Mouse (Mus musculus) stomach, embryonic 16.5 days (tissue): ENCODE data around the gene Cracr2a. TPM values are rescaled to one million over a fixed set of nuclear protein-coding genes. Genes with fewer than 3 reads are reported as not detected.

Experiments
- ATAC-seq: fragments of 200-750 bp; cut with Nextera tagmentation; 2 replicates; pipeline ENCODE4 v1.8.0; 2017; ENCODE audit warnings: moderate number of reproducible peaks, moderate TSS enrichment; ENCODE audit not compliant: insufficient read depth, low FRiP score
- H3K27ac ChIP-seq: fragments of 300-500 bp; sonication (generic); 2 replicates; pipeline ENCODE4 v1.5.1; 2014; ENCODE audit warnings: low read length
- H3K27me3 ChIP-seq: fragments of 300-500 bp; sonication (generic); 2 replicates; pipeline ENCODE4 v1.6.1; 2014; ENCODE audit warnings: low read length, control low read depth, mixed read lengths; ENCODE audit not compliant: control insufficient read depth, insufficient read depth
- H3K36me3 ChIP-seq: fragments of 300-500 bp; sonication (generic); 2 replicates; pipeline ENCODE4 v1.6.1; 2014; ENCODE audit warnings: low read length; ENCODE audit not compliant: control insufficient read depth, insufficient read depth
- H3K4me1 ChIP-seq: fragments of 300-500 bp; sonication (generic); 2 replicates; pipeline ENCODE4 v1.6.1; 2014; ENCODE audit warnings: low read length, control low read depth, mixed read lengths; ENCODE audit not compliant: control insufficient read depth, insufficient read depth
- H3K4me2 ChIP-seq: fragments of 300-500 bp; sonication (generic); 2 replicates; pipeline ENCODE4 v1.6.1; 2014; ENCODE audit warnings: low read depth, low read length, mixed read lengths
- H3K4me3 ChIP-seq: fragments of 300-500 bp; sonication (generic); replicated peaks from 2 replicates; pipeline ENCODE4 v1.5.1; 2014; ENCODE audit warnings: mild to moderate bottlenecking, low read length
- H3K9ac ChIP-seq: fragments of 300-500 bp; sonication (generic); 2 replicates; pipeline ENCODE4 v1.6.1; 2014; ENCODE audit warnings: low read length
- H3K9me3 ChIP-seq: fragments of 300-500 bp; sonication (generic); replicated peaks from 2 replicates; pipeline ENCODE4 v1.6.1; 2016; ENCODE audit warnings: low read length, control low read depth; ENCODE audit not compliant: control insufficient read depth
- WGBS: fragments of 180-500 bp; shearing (Covaris S2); extraction: QIAGEN DNeasy Blood & Tissue Kit; methylation state at CpG from one replicate; pipeline ENCODE4 v1.1.7; 2014; 5-methylcytosine and 5-hydroxymethylcytosine counted together
- polyA plus RNA-seq: library from polyadenylated mRNA; unstranded; fragments of >200 nt; fragmentation: Nextera tagmentation; extraction: Ambion mirVana; gene quantifications from 2 replicates; pipeline ENCODE4 v1.2.1, GENCODE M21; 2015

Cracr2a gene
- polyA plus RNA-seq, 1 experiment from 2014 or later = 3.1 TPM

DNA sequence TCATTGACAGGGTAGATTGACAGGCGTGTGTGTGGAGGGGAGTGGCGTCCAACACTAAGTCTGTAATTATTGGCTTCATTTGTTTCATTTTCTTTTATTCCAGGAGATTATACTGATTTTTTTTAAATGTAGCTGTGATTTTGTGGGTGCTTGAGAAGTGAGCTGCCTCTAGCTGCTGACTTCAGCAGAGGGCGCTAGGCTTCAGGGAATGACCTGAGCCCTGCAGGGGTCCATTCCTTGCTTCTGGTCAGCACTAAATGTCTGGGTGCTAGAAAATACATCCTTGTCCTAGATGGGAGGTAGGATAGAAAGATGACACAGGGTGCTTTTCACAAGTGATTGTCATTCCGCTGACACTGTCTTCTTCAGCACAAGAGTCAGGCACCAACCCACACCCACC is 108.9 kb downstream of the Cracr2a start:
- H3K9ac ChIP-seq = no peak overlapping the region
- H3K27ac ChIP-seq = no peak overlapping the region
- no peaks in the 10 kb centered on the region for H3K36me3 ChIP-seq
- H3K4me3 ChIP-seq = no peak overlapping the region
- no peaks in the 10 kb centered on the region for H3K27me3 ChIP-seq
- H3K4me2 ChIP-seq = no peak overlapping the region
- H3K4me1 ChIP-seq = no peaks in the 10 kb centered on the region
- no peaks in the 10 kb centered on the region for H3K9me3 ChIP-seq
- no peak for ATAC-seq
- 89% methylated on average over 4 of the region's 4 CpGs for WGBS

- H3K27me3 ChIP-seq = no peaks in the 10 kb centered on the region
- 72% methylated on average over 7 of the region's 7 CpGs for WGBS
- H3K9me3 ChIP-seq = no peaks in the 10 kb centered on the region
- H3K4me1 ChIP-seq = no peaks in the 10 kb centered on the region
- H3K4me3 ChIP-seq = no peak overlapping the region
- no peak overlapping the region for H3K4me2 ChIP-seq
- H3K27ac ChIP-seq = no peak overlapping the region
- H3K36me3 ChIP-seq = no peaks in the 10 kb centered on the region
- no peak for ATAC-seq
- no peak overlapping the region for H3K9ac ChIP-seq
Observed at GRCm38 (mm10) chr6:127672071-127672470, 110.9 kb downstream of the Cracr2a start.

DNA sequence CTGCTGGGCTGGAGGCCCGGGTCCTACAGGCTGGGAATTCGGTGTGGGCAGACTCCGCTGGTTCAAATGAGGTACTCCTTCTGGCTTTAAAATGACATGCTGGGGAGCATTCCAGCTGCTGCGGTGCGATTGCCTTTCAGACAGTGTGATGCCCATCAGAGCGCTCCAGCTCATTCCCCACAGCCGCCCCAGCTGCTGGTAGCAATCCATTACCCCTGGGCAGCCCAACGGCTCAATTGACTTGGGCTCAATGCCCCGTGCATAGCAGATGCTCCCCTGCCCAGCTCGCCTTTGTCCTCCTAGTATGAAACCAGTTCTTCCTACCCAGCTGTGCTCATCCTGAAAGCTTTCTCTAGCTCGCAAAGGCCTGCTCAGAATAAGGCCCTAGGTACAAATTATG is 115.7 kb downstream of the Cracr2a start:
- Histone ChIP-seq H3K9me3 (no peaks in the 10 kb centered on the region), H3K4me3 (no peak overlapping the region), H3K4me2 (no peak overlapping the region), H3K27ac (no peak overlapping the region), H3K4me1 (no peaks in the 10 kb centered on the region), H3K36me3 (no peaks in the 10 kb centered on the region), H3K27me3 (no peaks in the 10 kb centered on the region), H3K9ac (no peak overlapping the region)
- no peak for ATAC-seq
- WGBS = 80% methylated on average over 11 of the region's 11 CpGs

DNA sequence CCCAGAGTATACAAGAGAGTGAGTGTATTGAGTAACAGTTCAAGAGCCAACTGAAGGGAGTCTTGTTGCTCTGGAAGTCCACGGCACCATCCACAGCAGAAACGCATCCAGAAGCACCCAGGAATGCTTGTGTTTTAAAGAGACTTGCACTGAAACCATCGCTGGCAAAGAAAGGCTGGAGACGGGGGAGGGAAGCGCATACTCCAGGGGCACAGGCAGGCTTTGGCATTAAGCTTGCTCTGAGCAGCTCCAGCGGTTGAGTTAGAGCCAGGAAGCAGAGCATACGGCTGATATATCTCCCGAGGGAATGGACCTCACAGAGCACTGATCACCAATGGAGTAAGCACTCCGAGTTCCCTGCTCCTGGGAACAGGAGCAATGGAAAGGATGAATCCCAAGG is 117.2 kb downstream of the Cracr2a start:
- Histone ChIP-seq H3K27ac (no peak overlapping the region), H3K36me3 (no peaks in the 10 kb centered on the region), H3K4me1 (no peaks in the 10 kb centered on the region), H3K9ac (no peak overlapping the region), H3K4me3 (no peak overlapping the region), H3K27me3 (no peaks in the 10 kb centered on the region), H3K4me2 (no peak overlapping the region), H3K9me3 (no peaks in the 10 kb centered on the region)
- no peak for ATAC-seq
- 71% methylated on average over 9 of the region's 9 CpGs for WGBS

GRCm38 (mm10) chr6:127678998-127679397 is 117.9 kb downstream of the Cracr2a start:
- no peak for ATAC-seq
- Histone ChIP-seq H3K9ac (no peak overlapping the region), H3K9me3 (no peaks in the 10 kb centered on the region), H3K27ac (no peak overlapping the region), H3K4me3 (no peak overlapping the region), H3K36me3 (no peaks in the 10 kb centered on the region), H3K4me1 (no peaks in the 10 kb centered on the region), H3K4me2 (no peak overlapping the region), H3K27me3 (no peaks in the 10 kb centered on the region)
- 81% methylated on average over 3 of the region's 3 CpGs for WGBS

DNA sequence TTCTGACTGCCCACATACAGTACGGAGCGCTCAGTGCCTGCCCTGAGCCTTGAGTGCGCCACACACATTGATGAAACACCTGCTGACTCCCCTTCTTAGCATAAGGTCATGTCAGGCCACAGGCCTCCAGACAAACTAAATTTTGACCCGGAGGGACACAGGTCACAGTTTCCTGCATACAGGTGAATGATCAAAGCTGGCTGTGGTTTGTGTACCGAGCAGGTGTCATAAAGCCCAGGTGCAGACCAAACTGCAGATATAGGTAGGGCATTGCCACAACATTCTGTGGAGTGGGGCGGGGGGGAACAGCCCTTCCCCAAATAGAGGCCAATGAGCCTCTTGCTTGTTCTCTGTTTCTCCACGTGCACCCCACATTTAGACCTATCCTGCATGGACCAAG is 119.6 kb downstream of the Cracr2a start:
- 78% methylated on average over 7 of the region's 7 CpGs for WGBS
- no peak for ATAC-seq
- H3K4me1 ChIP-seq = no peaks in the 10 kb centered on the region
- no peak overlapping the region for H3K27ac ChIP-seq
- H3K36me3 ChIP-seq = no peaks in the 10 kb centered on the region
- no peaks in the 10 kb centered on the region for H3K27me3 ChIP-seq
- H3K4me3 ChIP-seq = no peak overlapping the region
- no peak overlapping the region for H3K4me2 ChIP-seq
- no peak overlapping the region for H3K9ac ChIP-seq
- H3K9me3 ChIP-seq = no peaks in the 10 kb centered on the region

DNA sequence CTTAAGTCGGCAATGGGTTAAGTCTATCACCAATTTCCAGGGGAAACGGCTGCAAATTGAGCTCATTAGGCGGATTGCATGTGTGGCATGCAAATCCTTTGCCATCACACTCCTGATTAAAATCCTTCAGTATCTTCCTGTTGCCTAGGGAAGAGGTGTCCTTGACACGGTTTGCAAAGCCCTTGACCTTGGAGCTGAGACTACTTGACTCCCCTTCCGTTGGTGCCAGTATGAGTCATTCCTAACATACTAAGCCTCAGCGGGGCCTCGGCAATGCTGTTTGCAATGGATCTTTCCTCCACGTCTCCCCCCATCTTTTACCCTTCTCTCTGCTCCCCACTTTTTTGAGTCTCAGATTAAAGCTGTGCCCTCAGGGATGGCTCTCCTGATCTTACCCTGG is 122.4 kb downstream of the Cracr2a start:
- H3K4me1 ChIP-seq = no peaks in the 10 kb centered on the region
- no peaks in the 10 kb centered on the region for H3K27me3 ChIP-seq
- no peak for ATAC-seq
- H3K9ac ChIP-seq = no peak overlapping the region
- H3K4me3 ChIP-seq = no peak overlapping the region
- no peak overlapping the region for H3K4me2 ChIP-seq
- H3K27ac ChIP-seq = no peak overlapping the region
- 42% methylated on average over 8 of the region's 8 CpGs for WGBS
- no peaks in the 10 kb centered on the region for H3K36me3 ChIP-seq
- no peaks in the 10 kb centered on the region for H3K9me3 ChIP-seq

DNA sequence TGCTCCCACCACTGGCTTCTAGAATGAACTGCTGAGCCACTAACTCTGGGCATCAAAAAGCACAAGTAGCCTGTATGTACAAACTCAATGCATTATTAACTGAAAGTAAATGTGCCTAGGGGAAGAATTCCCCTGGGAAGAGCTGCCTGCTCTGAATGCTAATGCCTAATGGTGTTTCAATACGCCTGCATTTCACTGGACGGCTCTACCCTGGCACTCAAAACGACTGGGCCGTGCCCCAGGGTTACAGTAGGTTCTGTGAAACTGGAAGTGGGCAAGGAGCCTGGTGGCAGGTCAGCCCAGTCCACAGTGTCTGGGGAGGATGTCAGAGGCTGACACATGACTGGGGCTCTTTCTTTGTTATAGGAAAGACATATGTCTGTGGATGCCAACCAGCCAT is 123.8 kb downstream of the Cracr2a start:
- Histone ChIP-seq H3K4me1 (no peaks in the 10 kb centered on the region), H3K9ac (no peak overlapping the region), H3K27me3 (no peaks in the 10 kb centered on the region), H3K27ac (no peak overlapping the region), H3K36me3 (no peaks in the 10 kb centered on the region), H3K9me3 (no peaks in the 10 kb centered on the region), H3K4me2 (no peak overlapping the region), H3K4me3 (no peak overlapping the region)
- 78% methylated on average over 4 of the region's 4 CpGs for WGBS
- no peak for ATAC-seq

DNA sequence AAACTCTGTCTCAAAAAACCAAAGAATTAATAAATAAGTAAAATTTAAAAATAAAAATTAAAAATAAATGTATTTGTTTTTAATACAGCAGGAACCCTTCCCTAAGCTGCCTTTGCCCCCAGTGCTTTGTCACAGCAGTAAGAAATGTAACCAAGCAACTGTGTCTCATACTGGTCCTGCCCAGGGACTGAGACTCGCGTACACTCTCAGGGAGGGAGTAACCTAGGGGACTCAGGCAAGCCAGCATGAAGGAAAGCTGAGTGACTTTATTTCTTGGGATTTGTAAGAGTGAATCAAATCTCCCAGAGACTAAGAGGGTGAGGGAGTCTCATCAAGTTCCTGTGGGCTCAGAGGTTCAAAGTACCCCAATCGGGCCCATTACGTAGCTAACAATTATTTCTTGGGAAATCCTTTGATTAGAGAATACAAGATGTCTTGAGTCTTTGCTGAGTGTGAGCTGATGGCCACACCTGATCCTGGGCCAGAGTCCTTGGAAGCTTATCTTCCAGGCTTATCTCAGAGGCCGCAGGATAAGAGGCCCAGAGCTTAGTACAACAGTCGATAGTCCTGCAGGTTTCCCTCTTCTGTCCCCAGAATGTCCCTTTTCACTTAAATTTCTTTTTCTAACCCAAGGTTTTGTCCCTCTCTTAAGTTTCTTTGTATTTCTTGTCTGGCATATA is 126.2 kb downstream of the Cracr2a start:
- no peaks in the 10 kb centered on the region for H3K36me3 ChIP-seq
- H3K4me3 ChIP-seq = no peak overlapping the region
- H3K9ac ChIP-seq = no peak overlapping the region
- no peaks in the 10 kb centered on the region for H3K4me1 ChIP-seq
- no peak overlapping the region for H3K4me2 ChIP-seq
- no peaks in the 10 kb centered on the region for H3K9me3 ChIP-seq
- H3K27ac ChIP-seq = no peak overlapping the region
- H3K27me3 ChIP-seq = no peaks in the 10 kb centered on the region
- 66% methylated on average over 6 of the region's 6 CpGs for WGBS
- peak; percentile 55; the same call in 1 of the 2 replicates for ATAC-seq
